22 mouse cellular contexts compared by ENCODE assay signal in the genomic region with DNA sequence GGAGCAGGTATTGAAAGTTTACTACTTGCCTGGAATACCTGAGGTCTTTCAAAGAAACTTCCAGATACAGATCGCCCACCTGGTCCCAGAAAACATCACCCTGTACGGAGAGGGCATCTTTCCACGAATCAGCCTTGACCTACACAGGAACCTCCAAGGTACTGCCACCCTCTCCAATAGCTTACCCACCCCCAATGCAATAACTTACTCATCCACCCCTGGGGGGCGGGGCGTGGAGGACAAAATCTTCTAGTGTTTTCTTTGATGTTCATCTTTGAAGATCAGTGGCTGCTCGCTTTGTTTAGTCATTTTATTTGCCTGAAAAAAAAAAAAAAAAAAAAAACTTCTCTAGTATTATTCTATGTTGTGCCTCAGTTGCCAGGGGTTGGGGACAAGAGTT.
A peak's percentile ranks its signal among the peaks of the same experiment; 100 is the strongest.
DNase-seq lines count a peak whose midpoint lies in the region; ATAC-seq and TF ChIP-seq lines count a peak whose summit lies in the region.
"Had no signal": no experiment of that assay in that cellular context is flagged by ENCODE, and none has a peak within 500 bp of the region (broad histone marks: within the 10 kb centered on the region; RNA-seq: fewer than 3 reads in every experiment).

No protein-coding gene starts in this region.

- H3K4me1 ChIP-seq in intestine, embryonic 14.5 days (replicated peaks; ENCODE audit: control insufficient read depth, insufficient read depth, low read length), result no peaks in the 10 kb centered on the region
- no peaks in the 10 kb centered on the region for H3K4me1 ChIP-seq in intestine, embryonic 16.5 days (ENCODE audit: control insufficient read depth, insufficient read depth, low read length)
- peaks cover 14 to 38% of the 10 kb centered on the region in 2 experiments for H3K4me1 ChIP-seq in CH12.LX (ENCODE audit: control insufficient read depth in 1 of 2, insufficient read depth in 2 of 2)
- H3K4me1 ChIP-seq: embryonic facial prominence, embryonic 15.5 days; heart, embryonic 10.5 days; heart, embryonic 15.5 days had no signal

- 71% methylated on average over 6 of the region's 6 CpGs for WGBS in intestine, embryonic 14.5 days
- WGBS in intestine, embryonic 16.5 days, result 73% methylated on average over 6 of the region's 6 CpGs

- dilution Hi-C loops in CH12.LX (cut with MboI; ENCODE audit: extremely low pct_ligation_motif_present, extremely low pct_unique_long_range_greater_than_20kb, low sequenced_read_pairs), result no loop called here

- no peak overlapping the region for H3K4me3 ChIP-seq in intestine, embryonic 14.5 days (ENCODE audit: low read depth, low read length)
- no peak overlapping the region for H3K4me3 ChIP-seq in intestine, embryonic 16.5 days (ENCODE audit: low read length)
- H3K4me3 ChIP-seq in CH12.LX (replicated peaks in 1 of 3; ENCODE audit: low read depth in 2 of 3, low read length in 2 of 3, poor library complexity in 1 of 3), result no peak overlapping the region
- H3K4me3 ChIP-seq: embryonic facial prominence, embryonic 15.5 days; erythroblast, embryonic 14.5 days; forebrain, embryonic 10.5 days; heart, embryonic 10.5 days; heart, embryonic 15.5 days; hindbrain, embryonic 10.5 days had no signal

- H3K36me3 ChIP-seq in intestine, embryonic 14.5 days (ENCODE audit: control insufficient read depth, insufficient read depth, low read length), result no peaks in the 10 kb centered on the region
- no peaks in the 10 kb centered on the region for H3K36me3 ChIP-seq in intestine, embryonic 16.5 days (ENCODE audit: control insufficient read depth, insufficient read depth, low read length)
- peaks cover 13 to 47% of the 10 kb centered on the region in 2 experiments for H3K36me3 ChIP-seq in CH12.LX (replicated peaks in 1 of 2; ENCODE audit: control insufficient read depth in 1 of 2, insufficient read depth in 1 of 2, low read length in 1 of 2)
- H3K36me3 ChIP-seq: embryonic facial prominence, embryonic 15.5 days; forebrain, embryonic 10.5 days; G1E; heart, embryonic 10.5 days; heart, embryonic 15.5 days; hindbrain, embryonic 10.5 days had no signal

- TF ChIP-seq RAD21 in CH12.LX (IDR thresholded peaks at IDR 0.05; ENCODE audit: low read depth, low read length), result no peak

- no peak for TF ChIP-seq EP300 in CH12.LX (IDR thresholded peaks at IDR 0.05; ENCODE audit: low read length)

- H3K27me3 ChIP-seq in intestine, embryonic 14.5 days (replicated peaks; ENCODE audit: control insufficient read depth, insufficient read depth, low read length), result 0 out of 2 replicates have a peak, but pooled peaks cover 8% of the 10 kb centered on the region
- no peaks in the 10 kb centered on the region for H3K27me3 ChIP-seq in intestine, embryonic 16.5 days (replicated peaks; ENCODE audit: control insufficient read depth, insufficient read depth, low read length)
- H3K27me3 ChIP-seq in CH12.LX (replicated peaks), result no peaks in the 10 kb centered on the region
- H3K27me3 ChIP-seq: embryonic facial prominence, embryonic 15.5 days had no signal

- no peak overlapping the region for H3K9ac ChIP-seq in intestine, embryonic 14.5 days (ENCODE audit: low read length)
- H3K9ac ChIP-seq in intestine, embryonic 16.5 days (ENCODE audit: low read depth, low read length), result no peak overlapping the region
- no peak overlapping the region for H3K9ac ChIP-seq in CH12.LX (ENCODE audit: insufficient read depth, low read depth)
- H3K9ac ChIP-seq: embryonic facial prominence, embryonic 15.5 days; heart, embryonic 15.5 days; hindbrain, embryonic 14.5 days had no signal

- no peaks in the 10 kb centered on the region for H3K9me3 ChIP-seq in intestine, embryonic 14.5 days (ENCODE audit: control insufficient read depth, low read length)
- no peaks in the 10 kb centered on the region for H3K9me3 ChIP-seq in intestine, embryonic 16.5 days (ENCODE audit: control insufficient read depth, low read length)
- H3K9me3 ChIP-seq in CH12.LX (replicated peaks; ENCODE audit: low read length), result no peaks in the 10 kb centered on the region
- H3K9me3 ChIP-seq: embryonic facial prominence, embryonic 15.5 days; forebrain, embryonic 10.5 days; heart, embryonic 10.5 days; heart, embryonic 15.5 days; hindbrain, embryonic 10.5 days had no signal

- H3K4me2 ChIP-seq in intestine, embryonic 14.5 days (ENCODE audit: low read length), result no peak overlapping the region
- H3K4me2 ChIP-seq in intestine, embryonic 16.5 days (ENCODE audit: low read depth, low read length), result no peak overlapping the region
- peak overlapping the region; percentile 41; the same call in 1 of the 2 replicates for H3K4me2 ChIP-seq in CH12.LX (ENCODE audit: insufficient read depth, low read depth, poor library complexity, severe bottlenecking)
- H3K4me2 ChIP-seq: embryonic facial prominence, embryonic 15.5 days; heart, embryonic 15.5 days; hindbrain, embryonic 14.5 days had no signal

- in situ Hi-C loops in CH12.LX (cut with MboI; ENCODE audit: low pct_ligation_motif_present, low pct_unique_long_range_greater_than_20kb, low sequenced_read_pairs), result no loop called here

- TF ChIP-seq CTCF in CH12.LX (conservative IDR thresholded peaks at IDR 0.05 in 1 of 2, IDR thresholded peaks at IDR 0.05 in 1 of 2; ENCODE audit: low read depth in 2 of 2, low read length in 2 of 2), result no peak

- no peak overlapping the region for H3K27ac ChIP-seq in intestine, embryonic 14.5 days (ENCODE audit: low read depth)
- no peak overlapping the region for H3K27ac ChIP-seq in intestine, embryonic 16.5 days (ENCODE audit: low read length)
- H3K27ac ChIP-seq in CH12.LX (ENCODE audit: insufficient read depth, low read depth), result no peak overlapping the region
- H3K27ac ChIP-seq: embryonic facial prominence, embryonic 15.5 days; forebrain, embryonic 10.5 days; heart, embryonic 10.5 days; heart, embryonic 15.5 days; hindbrain, embryonic 10.5 days; hindbrain, embryonic 14.5 days had no signal

- DNase-seq in intestine, embryonic 14.5 days (ENCODE audit: low spot score), result no peak
- no peak for DNase-seq in CH12.LX (ENCODE audit: extremely low read depth)
- DNase-seq in adrenal gland, adult 8-10 months, result peak; percentile 24
- peak; percentile 52 to 62 for DNase-seq in adrenal gland, postnatal 36 days
- DNase-seq in urinary bladder, postnatal 4 days (ENCODE audit: low spot score in 2 of 2), result no peak
- no peak for DNase-seq in frontal cortex, postnatal 25 days (ENCODE audit: low spot score in 2 of 2)
- DNase-seq: cerebellum, adult 11 months; cerebellum, adult 8-10 months; cerebellum, postnatal 14 days; gastrocnemius, postnatal 36 days; heart, adult 18-20 months; kidney, adult 2 months had no signal

- H3K79me2 ChIP-seq in CH12.LX (replicated peaks; ENCODE audit: control insufficient read depth, extremely low read depth, insufficient read depth, poor library complexity, severe bottlenecking), result no peaks in the 10 kb centered on the region

- TF ChIP-seq POLR2A in CH12.LX (IDR thresholded peaks at IDR 0.05; ENCODE audit: low read depth, low read length), result no peak

- 0 out of 2 replicates have a peak, but pooled peaks have one; percentile 15 for ATAC-seq in intestine, embryonic 14.5 days (replicated peaks; ENCODE audit: low FRiP score, low TSS enrichment, low read depth)
- no peak for ATAC-seq in intestine, embryonic 16.5 days
- ATAC-seq: forebrain, embryonic 14.5 days had no signal

TF ChIP-seq in CH12.LX, 34 proteins besides CTCF, POLR2A, EP300 and RAD21:
- TF ChIP-seq ZNF384 (IDR thresholded peaks at IDR 0.05; ENCODE audit: low read depth, low read length) (peak; percentile 49; the same call in 1 of the 2 replicates), SIN3A (IDR thresholded peaks at IDR 0.05; ENCODE audit: low read length) (peak; percentile 34; the same call in 1 of the 2 replicates), HCFC1 (IDR thresholded peaks at IDR 0.05; ENCODE audit: low read depth, low read length) (no peak), MAZ (IDR thresholded peaks at IDR 0.05; ENCODE audit: low read depth, low read length) (0 out of 2 replicates have a peak, but pooled peaks have one; percentile 33), UBTF (IDR thresholded peaks at IDR 0.05; ENCODE audit: low read depth, low read length) (no peak), IRF4 (IDR thresholded peaks at IDR 0.05; ENCODE audit: low read depth, low read length) (no peak), CHD2 (IDR thresholded peaks at IDR 0.05; ENCODE audit: low read length) (peak; percentile 52; the same call in 1 of the 2 replicates), NELFE (IDR thresholded peaks at IDR 0.05; ENCODE audit: low read depth, low read length) (no peak)

Comparison
In these comparisons a context has a peak if more than half of its experiments do, and no peak if none do; other contexts are left out.
1. DNase-seq: peak in adrenal gland, adult 8-10 months (single experiment) and adrenal gland, postnatal 36 days (2 of 2); none in intestine, embryonic 14.5 days (single experiment), CH12.LX (single experiment), urinary bladder, postnatal 4 days (0 of 2) and frontal cortex, postnatal 25 days (0 of 2).